Mouse (Mus musculus): ENCODE results near the gene Dgki. TPM values are rescaled to one million over a fixed set of nuclear protein-coding genes. Genes with fewer than 3 reads are reported as not detected.
"Not testable (repeated sequence)": the region's sequence is repeated elsewhere in the genome, so short reads cannot be mapped to it uniquely, and the experiment has no call there.

Gene Dgki
- polyA plus RNA-seq, 1 experiment from 2014 or later = 5.9 TPM

DNA sequence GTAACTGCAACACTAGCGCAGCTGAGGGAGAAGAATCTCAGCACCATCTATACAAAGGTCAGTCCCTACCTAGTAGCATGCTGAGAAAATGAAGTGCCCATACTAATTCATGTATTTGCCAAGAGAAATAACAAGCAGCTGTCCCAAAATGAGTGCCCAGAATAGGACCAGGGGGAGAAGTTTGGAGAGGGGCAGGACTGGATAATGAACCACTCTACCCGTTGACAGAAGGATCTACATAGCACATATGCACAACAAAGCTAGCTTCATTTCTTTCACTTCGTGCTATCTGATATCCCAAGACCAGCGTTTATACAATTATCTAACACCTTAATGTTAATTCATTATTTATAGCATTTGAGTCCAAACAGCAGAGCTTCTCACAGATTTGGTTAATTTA, 168.7 kb downstream of the Dgki start:
- ATAC-seq (ENCODE audit: low read depth) = no peak
- no peak overlapping the region for H3K4me3 ChIP-seq
- no peak overlapping the region for H3K9ac ChIP-seq
- 75% methylated on average over 4 of the region's 4 CpGs for WGBS
- H3K27ac ChIP-seq (replicated peaks) = no peak overlapping the region
- H3K36me3 ChIP-seq = no peaks in the 10 kb centered on the region
- H3K4me2 ChIP-seq = no peak overlapping the region
- H3K27me3 ChIP-seq = no peaks in the 10 kb centered on the region
- no peaks in the 10 kb centered on the region for H3K9me3 ChIP-seq
- H3K4me1 ChIP-seq (replicated peaks) = no peaks in the 10 kb centered on the region

DNA sequence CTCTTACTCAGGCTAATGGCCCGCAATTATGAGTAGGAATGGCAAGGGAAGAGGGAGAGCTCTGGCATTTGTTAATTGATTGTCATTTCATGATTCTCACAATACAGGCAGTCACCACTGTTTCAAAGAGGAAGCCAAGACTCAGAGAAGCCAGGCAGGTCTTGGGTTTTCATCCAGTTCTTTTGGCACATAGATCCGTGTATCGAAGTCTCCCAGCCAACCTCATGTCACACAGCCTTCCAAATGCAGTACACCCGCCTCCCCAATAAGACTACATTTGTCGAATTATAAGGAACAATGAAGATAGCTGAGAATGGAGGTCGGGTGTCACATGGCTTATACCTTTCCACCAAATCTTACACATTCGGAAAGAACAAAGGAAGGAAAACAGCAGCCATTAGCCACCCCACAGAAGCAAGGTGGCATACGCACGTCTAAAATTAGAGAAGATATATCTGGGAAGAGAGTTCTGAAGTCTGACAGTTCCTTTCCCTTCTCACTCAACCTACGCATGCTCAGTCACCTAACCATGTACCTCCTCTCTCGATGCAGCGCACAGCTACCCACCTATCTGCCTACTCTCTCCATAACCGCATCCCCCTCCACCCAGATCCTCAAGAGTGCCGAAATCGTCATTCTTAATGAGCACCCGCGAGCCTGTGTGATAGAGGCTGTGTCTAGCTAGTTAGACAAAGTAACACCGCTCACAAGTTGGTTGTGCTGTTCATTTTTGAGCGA, 179.4 kb downstream of the Dgki start:
- H3K36me3 ChIP-seq = no peaks in the 10 kb centered on the region
- 90% methylated on average over 19 of the region's 19 CpGs for WGBS

DNA sequence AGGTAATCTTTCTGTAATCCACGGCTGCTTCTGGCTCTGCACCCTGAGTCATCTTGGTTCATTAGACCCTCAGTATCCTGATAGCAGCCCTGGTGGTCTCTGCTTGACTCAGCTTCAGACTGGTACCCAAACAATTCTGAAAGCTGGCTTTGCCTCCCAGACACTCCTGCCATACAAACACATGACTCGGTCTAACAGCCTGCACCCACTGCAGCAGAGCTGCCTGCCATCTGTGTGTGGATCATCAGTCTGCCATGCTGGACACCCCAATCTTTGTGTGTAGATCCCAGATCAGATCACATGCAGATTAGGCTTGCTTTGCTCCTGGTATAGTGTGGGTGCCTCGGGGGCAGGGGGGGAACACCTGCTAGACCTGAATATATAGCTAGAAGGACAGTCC, 180.8 kb downstream of the Dgki start:
- Histone ChIP-seq H3K4me1 (replicated peaks) (no peaks in the 10 kb centered on the region), H3K9me3 (no peaks in the 10 kb centered on the region), H3K4me2 (no peak overlapping the region), H3K27me3 (no peaks in the 10 kb centered on the region), H3K9ac (no peak overlapping the region), H3K27ac (replicated peaks) (no peak overlapping the region), H3K36me3 (no peaks in the 10 kb centered on the region), H3K4me3 (no peak overlapping the region)
- WGBS = 90% methylated on average over 3 of the region's 3 CpGs
- ATAC-seq (ENCODE audit: low read depth) = no peak

More for the DNA sequence above, 179.4 kb downstream of the Dgki start:
- Histone ChIP-seq H3K4me1 (replicated peaks) (no peaks in the 10 kb centered on the region), H3K9ac (no peak overlapping the region), H3K9me3 (no peaks in the 10 kb centered on the region), H3K27ac (replicated peaks) (no peak overlapping the region), H3K4me2 (no peak overlapping the region), H3K27me3 (no peaks in the 10 kb centered on the region), H3K4me3 (no peak overlapping the region)
- ATAC-seq (ENCODE audit: low read depth) = no peak

DNA sequence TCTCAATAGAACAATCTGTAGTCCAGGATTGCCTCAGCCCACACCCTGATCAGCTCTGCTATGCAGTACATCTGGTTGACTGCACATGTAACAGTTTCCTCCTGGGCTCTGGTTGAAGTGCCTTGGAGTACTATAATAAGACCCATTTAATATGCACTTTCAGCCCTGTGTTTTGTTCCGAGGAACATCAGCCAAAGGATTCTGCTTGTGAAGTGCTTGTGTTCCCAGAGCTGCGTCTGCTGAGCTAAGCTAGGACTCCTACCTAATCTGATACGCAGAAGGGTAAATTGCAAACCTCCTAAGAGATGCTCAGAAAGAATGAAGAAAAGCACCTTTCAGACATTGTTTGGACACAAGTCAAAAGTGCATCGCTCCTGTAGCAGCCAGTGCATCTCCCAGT, 186.9 kb downstream of the Dgki start:
- H3K27me3 ChIP-seq = no peaks in the 10 kb centered on the region
- WGBS = 90% methylated on average over 4 of the region's 4 CpGs
- H3K4me3 ChIP-seq = no peak overlapping the region
- ATAC-seq (ENCODE audit: low read depth) = no peak
- no peaks in the 10 kb centered on the region for H3K36me3 ChIP-seq
- no peak overlapping the region for H3K4me2 ChIP-seq
- H3K27ac ChIP-seq (replicated peaks) = no peak overlapping the region
- no peak overlapping the region for H3K9ac ChIP-seq
- no peaks in the 10 kb centered on the region for H3K9me3 ChIP-seq
- H3K4me1 ChIP-seq (replicated peaks) = no peaks in the 10 kb centered on the region

DNA sequence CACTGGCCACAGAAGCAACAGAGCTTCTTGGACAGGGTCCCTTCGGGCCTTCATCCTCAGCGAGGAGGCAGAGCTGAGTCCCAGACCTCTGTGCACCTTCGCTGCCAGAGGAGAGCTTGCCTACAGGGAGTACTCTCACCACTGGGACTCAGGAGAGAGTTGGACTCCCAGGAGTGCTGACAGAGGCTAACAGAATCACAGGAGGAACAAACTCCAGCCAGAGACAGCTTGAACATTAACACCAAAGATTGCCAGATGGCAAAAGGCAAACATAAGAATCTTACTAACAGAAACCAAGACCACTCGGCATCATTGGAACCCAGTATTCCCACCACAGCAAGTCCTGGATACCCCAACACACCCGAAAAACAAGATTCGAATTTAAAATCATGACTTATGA, 193.7 kb downstream of the Dgki start:
- not testable (repeated sequence) for H3K9me3 ChIP-seq; H3K27me3 ChIP-seq; H3K27ac ChIP-seq (replicated peaks); H3K9ac ChIP-seq; H3K4me3 ChIP-seq; ATAC-seq (ENCODE audit: low read depth); H3K4me1 ChIP-seq (replicated peaks); H3K4me2 ChIP-seq; H3K36me3 ChIP-seq
- 94% methylated on average over 6 of the region's 6 CpGs for WGBS

DNA sequence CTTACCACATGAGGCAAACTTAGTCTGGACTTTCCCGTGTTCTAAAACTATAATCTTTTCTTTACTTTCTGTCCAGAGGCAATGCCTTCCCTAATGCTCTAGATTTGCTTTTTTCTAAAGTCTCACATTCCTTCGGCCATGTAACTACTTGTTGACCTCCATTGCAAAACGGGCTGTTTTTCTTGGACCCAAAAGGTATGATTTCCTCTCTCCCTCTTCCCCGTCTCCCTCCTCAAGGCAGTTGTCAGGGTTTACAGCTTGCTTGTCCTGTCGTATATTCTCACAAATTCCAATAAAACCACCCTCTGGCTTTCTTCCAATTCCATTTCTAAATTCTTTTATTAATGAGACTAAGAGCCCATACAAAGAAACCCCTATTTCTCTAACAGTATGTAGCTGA, 199.6 kb downstream of the Dgki start:
- Histone ChIP-seq H3K9ac (no peak overlapping the region), H3K4me1 (replicated peaks) (no peaks in the 10 kb centered on the region), H3K27me3 (no peaks in the 10 kb centered on the region), H3K36me3 (no peaks in the 10 kb centered on the region), H3K4me3 (no peak overlapping the region), H3K9me3 (no peaks in the 10 kb centered on the region), H3K4me2 (no peak overlapping the region), H3K27ac (replicated peaks) (no peak overlapping the region)
- no peak for ATAC-seq (ENCODE audit: low read depth)
- WGBS = 72% methylated on average over 5 of the region's 5 CpGs

DNA sequence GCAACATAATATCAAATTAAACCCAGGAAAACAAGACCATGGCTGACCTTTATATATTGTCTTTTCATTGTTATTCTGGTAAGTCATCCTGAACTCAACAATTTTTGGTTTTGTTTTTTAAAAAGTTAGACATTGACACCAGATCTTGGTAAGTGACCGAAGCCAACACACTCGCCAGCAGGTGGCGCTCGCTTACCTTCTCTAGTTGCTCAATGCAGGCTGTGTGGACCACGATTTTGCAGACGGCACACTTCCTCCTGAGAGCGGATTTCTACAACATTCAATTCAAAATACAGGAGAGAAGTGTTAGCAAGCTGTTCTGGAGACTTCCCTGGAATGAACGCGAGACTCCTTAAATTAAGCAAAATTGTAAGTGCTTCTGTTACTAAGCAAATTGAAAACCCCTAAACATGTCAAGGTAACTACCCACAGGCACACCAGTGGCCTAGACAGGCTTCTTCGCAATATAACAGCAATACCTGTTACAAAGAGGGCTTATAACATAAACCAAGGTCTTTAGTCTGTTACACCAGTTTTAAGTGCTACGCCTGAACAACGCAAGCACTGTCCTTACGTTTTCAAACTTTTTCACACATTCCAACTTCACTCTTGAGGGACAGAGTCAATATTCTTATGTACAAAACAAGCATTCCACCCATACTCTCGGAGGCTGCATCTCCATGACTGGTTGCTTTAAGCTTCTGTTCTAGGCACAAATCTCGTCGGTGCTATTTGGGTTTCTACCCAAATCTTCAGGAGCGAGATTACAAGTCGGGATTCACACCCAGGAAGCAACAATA, 202.4 kb downstream of the Dgki start:
- no peaks in the 10 kb centered on the region for H3K36me3 ChIP-seq
- H3K9ac ChIP-seq = no peak overlapping the region
- WGBS = 50% methylated on average over 18 of the region's 18 CpGs
- H3K27ac ChIP-seq (replicated peaks) = no peak overlapping the region
- no peak overlapping the region for H3K4me3 ChIP-seq
- H3K9me3 ChIP-seq = no peaks in the 10 kb centered on the region
- peak; percentile 84 for ATAC-seq (ENCODE audit: low read depth)
- H3K27me3 ChIP-seq = no peaks in the 10 kb centered on the region
- H3K4me2 ChIP-seq = peak overlapping the region; percentile 24; the same call in 1 of the 2 replicates
- no peaks in the 10 kb centered on the region for H3K4me1 ChIP-seq (replicated peaks)

DNA sequence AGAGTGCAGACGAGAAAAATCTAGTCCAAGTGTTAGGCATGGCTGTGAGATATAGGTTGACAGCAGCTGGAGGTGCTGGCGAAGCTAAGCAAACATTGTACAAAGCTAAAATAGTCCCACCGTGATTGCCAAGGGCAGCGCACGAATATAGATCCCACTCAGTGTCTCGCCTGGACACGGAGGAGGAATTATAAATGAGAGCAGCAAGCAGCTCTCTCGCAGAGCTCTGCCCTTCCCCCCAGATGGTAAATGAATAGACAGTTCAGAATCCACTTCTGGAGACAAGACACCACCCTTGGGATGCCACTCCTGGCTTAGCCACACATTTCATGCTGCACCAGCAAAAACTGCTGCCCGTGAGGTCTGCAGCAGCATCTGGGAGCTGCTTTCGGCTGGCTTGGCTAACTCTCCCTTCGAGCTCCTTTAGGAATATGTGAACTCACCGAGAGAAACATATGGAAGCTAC, 203.1 kb downstream of the Dgki start:
- Histone ChIP-seq H3K4me1 (replicated peaks) (no peaks in the 10 kb centered on the region), H3K4me3 (no peak overlapping the region), H3K27me3 (no peaks in the 10 kb centered on the region), H3K4me2 (peak overlapping the region; percentile 24), H3K27ac (replicated peaks) (0 out of 2 replicates have a peak overlapping the region, but pooled peaks have one; percentile 30), H3K9me3 (no peaks in the 10 kb centered on the region), H3K9ac (no peak overlapping the region), H3K36me3 (no peaks in the 10 kb centered on the region)
- WGBS = 51% methylated on average over 12 of the region's 12 CpGs
- ATAC-seq (ENCODE audit: low read depth) = peak; percentile 60

DNA sequence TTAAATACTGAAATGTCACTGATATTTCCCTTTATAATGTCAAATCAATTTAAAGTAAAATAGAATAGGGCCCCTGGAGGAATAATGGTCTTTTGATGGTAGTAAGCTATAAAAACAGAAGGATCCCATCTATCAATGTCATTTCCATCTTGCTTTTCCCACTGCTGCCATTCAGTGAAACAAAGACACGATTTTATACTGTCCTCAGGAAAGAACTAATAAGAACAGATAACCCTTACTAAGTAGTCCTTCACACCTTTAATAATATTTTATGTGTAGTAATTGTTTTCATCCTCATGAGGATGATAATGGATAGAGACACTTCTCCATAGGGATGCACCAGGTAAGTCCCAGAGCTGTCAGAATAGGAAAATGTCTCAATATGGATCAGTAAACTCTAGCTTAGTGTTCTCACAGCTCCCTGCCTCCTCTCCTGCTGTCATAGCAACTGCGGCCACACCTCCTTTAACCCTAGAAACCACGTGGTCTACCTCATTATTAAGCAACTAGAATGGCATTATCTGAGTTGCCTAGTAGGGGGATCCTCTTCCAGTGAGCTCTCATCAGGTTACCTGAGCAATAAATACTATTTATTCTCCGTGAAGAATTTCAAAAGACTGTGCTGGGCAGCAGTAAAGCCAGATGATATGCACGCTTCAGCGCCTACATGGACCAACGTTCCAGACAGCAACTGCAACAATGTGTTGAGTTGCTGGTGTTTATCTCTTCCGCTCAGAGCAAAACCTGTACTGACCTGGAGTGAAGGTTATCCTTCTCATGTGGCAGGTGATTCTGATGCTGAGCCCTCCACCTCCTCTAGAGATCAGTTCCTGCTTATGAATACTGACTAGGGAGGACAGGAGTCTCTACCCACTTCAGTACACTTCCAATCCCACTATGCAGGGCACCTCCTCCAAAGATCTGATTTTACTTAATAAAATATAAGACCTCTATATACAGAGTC, 210.6 kb downstream of the Dgki start:
- no peak overlapping the region for H3K9ac ChIP-seq
- no peak overlapping the region for H3K4me2 ChIP-seq
- no peak overlapping the region for H3K4me3 ChIP-seq
- H3K36me3 ChIP-seq = no peaks in the 10 kb centered on the region
- no peaks in the 10 kb centered on the region for H3K9me3 ChIP-seq
- ATAC-seq (ENCODE audit: low read depth) = peak; percentile 82
- 40% methylated on average over 8 of the region's 8 CpGs for WGBS
- 0 out of 2 replicates have a peak overlapping the region, but pooled peaks have one; percentile 2 for H3K27ac ChIP-seq (replicated peaks)
- peaks cover 9% of the 10 kb centered on the region for H3K4me1 ChIP-seq (replicated peaks)
- no peaks in the 10 kb centered on the region for H3K27me3 ChIP-seq

DNA sequence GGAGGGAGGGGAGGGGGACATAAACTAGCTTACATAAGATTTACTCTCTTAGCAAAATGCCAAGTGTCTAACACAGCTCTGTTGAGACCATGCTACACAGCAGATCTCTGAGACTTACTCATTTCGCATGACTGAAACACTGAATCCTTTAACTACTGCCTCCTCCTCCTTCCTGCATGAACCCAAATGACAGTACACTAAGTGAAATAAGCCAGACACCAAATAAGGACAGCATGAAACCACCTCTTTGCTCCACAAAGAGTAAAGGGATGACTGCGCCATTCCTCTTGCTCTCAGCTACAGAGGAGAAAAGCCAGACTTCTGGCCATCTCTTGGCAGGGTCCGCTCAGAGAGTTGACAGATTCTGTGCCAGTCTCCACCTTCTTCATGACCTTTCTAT, 217.0 kb downstream of the Dgki start:
- H3K9me3 ChIP-seq = no peaks in the 10 kb centered on the region
- no peaks in the 10 kb centered on the region for H3K36me3 ChIP-seq
- 90% methylated on average over 3 of the region's 3 CpGs for WGBS
- no peak overlapping the region for H3K9ac ChIP-seq
- no peak overlapping the region for H3K4me2 ChIP-seq
- no peak overlapping the region for H3K27ac ChIP-seq (replicated peaks)
- H3K4me3 ChIP-seq = no peak overlapping the region
- H3K4me1 ChIP-seq (replicated peaks) = no peaks in the 10 kb centered on the region
- no peak for ATAC-seq (ENCODE audit: low read depth)
- no peaks in the 10 kb centered on the region for H3K27me3 ChIP-seq

DNA sequence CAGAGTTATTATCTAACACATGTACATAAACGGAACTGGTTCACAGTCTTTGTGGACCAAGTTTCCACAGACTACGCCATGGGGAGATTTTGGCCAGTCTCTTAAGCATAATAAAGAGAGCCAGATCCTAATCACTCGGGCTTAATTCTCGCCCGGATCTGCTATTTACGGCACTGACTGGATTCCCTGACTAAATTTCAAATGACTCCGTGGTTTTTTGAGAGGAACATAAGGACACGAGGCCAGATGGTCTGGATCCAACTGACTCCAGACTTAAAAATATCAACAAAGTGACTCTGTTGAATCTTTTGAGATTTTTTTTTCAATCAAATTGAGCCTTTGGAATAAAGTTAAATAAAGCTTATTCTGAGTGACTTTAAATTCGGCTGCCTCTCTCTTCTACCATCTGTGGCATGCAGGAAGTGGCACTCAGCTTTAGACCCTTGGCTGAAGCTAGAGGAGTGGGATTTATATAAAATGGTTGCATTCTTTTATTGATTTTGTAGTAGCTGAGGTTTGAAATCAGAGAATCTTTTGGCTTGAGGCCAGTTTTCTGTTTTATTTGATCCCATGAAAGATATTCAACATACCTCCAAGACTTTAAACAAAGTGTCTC, 227.5 kb downstream of the Dgki start:
- H3K4me3 ChIP-seq = no peak overlapping the region
- no peak overlapping the region for H3K27ac ChIP-seq (replicated peaks)
- no peaks in the 10 kb centered on the region for H3K27me3 ChIP-seq
- 81% methylated on average over 9 of the region's 9 CpGs for WGBS
- no peaks in the 10 kb centered on the region for H3K4me1 ChIP-seq (replicated peaks)
- no peak for ATAC-seq (ENCODE audit: low read depth)
- H3K9ac ChIP-seq = no peak overlapping the region
- no peaks in the 10 kb centered on the region for H3K9me3 ChIP-seq
- peaks cover 4% of the 10 kb centered on the region; the same call in 1 of the 2 replicates for H3K36me3 ChIP-seq
- no peak overlapping the region for H3K4me2 ChIP-seq

All from neural tube, embryonic 13.5 days (tissue).